Mouse (Mus musculus) bone marrow macrophage, adult 2 months (primary cell): ENCODE results near the gene Olfr291. TPM values are rescaled to one million over a fixed set of nuclear protein-coding genes. Genes with fewer than 3 reads are reported as not detected.

Experiments used
- H3K27ac ChIP-seq: 2 replicates; pipeline ENCODE4 v1.5.1; 2012; ENCODE audit warnings: low read depth, low read length; ENCODE audit not compliant: insufficient read depth
- H3K4me1 ChIP-seq: 2 replicates; pipeline ENCODE4 v1.6.1; 2012; ENCODE audit warnings: low read length; ENCODE audit not compliant: control insufficient read depth, insufficient read depth
- H3K4me3 ChIP-seq: 2 replicates; pipeline ENCODE4 v1.5.1; 2012; ENCODE audit warnings: mild to moderate bottlenecking, low read length, moderate library complexity; ENCODE audit not compliant: insufficient read depth
- CTCF ChIP-seq: IDR thresholded peaks from 2 replicates; pipeline ENCODE4 v1.5.1; 2012; ENCODE audit warnings: low read depth, mild to moderate bottlenecking, low read length, moderate library complexity
- POLR2A ChIP-seq: IDR thresholded peaks from 2 replicates; pipeline ENCODE4 v1.6.1; 2012; ENCODE audit warnings: mild to moderate bottlenecking, low read depth, low read length, borderline replicate concordance
- polyA plus RNA-seq: library from polyadenylated mRNA; stranded (reverse); fragments of >200 nt; gene quantifications from 2 replicates; pipeline ENCODE4 v1.2.4, GENCODE M21; 2012; ENCODE audit not compliant: missing spikeins, insufficient read depth, insufficient read length

Gene Olfr291
- not detected in 2 replicates for polyA plus RNA-seq

DNA sequence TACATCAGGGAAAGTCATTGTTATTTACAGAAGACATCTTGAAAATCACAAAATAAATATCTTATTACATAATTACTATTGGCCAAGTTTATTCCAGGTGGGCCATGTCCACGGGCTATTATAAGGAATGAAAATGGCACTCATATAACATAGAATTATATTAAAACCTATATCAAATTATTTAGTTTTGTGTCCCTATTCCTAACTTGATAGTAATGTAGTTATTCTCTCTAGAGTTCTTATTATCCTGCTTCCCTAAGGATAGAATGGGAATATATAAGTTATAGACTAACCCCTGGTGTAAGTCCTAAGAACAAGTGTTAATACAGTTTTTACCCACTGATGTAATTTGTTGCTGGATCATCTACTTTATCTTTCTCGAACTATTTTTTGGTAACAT lies at the start of gene Olfr291:
Gene Olfr291, plus strand, starts transcription at position 301 of the 400 bp plus-strand sequence.
- Histone ChIP-seq H3K27ac (no peak within 1 kb of the TSS), H3K4me3 (no peak within 1 kb of the TSS), H3K4me1 (no peaks in the 10 kb centered on the region)
- TF ChIP-seq POLR2A (no peak), CTCF (no peak)

DNA sequence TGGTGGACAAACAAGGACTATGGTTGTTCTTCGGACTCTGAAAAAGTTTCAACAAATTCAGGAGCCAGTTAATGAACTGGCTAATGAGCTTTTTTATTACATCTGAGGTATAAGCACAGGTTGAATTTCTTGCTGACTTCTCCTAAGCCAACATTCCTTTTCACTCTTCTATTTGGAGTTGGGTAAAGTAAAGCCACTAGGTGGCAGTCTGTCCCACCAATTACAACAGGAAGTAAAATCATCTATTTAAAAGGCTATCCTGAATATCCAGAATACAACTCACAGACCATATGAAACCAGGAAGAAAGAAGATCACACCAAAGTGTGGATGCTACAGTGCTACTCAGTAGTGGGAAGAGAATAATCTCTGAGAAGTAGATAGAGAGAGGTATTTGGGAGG lies 48.1 kb upstream of the Olfr291 start:
- no peaks in the 10 kb centered on the region for H3K4me1 ChIP-seq
- no peak overlapping the region for H3K27ac ChIP-seq
- no peak overlapping the region for H3K4me3 ChIP-seq
- TF ChIP-seq CTCF, result no peak
- TF ChIP-seq POLR2A, result no peak

DNA sequence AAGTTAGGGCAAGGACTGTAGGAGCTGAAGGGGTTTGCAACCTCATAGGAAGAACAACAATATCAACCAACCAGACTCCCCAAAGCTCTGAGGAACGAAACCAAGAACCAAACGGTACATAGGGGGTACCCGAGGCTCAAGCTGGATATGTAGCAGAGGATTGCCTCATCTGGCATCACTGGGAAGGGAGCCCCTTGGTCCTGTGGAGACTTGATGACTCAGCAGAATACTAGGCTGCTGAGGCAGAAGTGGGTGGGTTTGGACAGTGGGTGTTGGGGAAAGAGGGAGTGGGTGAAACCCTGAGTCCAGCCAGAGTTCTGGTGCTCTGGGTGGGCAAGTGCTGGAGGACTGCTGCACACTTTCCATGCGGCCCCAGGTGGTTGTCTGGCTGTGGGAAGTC lies 47.2 kb upstream of the Olfr291 start:
- H3K4me3 ChIP-seq, result no peak overlapping the region
- TF ChIP-seq CTCF, result no peak
- no peak for TF ChIP-seq POLR2A
- no peak overlapping the region for H3K27ac ChIP-seq
- H3K4me1 ChIP-seq, result no peaks in the 10 kb centered on the region

DNA sequence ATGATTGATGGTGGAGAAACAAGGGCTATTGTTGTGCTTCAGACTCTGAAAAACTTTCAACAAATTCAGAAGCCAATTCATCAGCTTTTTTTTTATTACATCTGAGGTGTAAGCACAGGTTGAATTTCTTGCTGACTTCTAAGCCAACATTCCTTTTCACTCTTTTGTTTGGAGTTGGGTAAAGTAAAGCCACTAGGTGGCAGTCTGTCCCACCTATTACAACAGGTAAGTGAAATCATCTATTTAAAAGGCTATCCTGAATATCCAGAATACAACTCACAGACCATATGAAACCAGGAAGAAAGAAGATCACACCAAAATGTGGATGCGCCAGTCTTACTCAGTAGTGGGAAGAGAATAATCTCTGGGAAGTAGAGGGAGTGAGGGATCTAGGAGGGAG lies 31.2 kb downstream of the Olfr291 start:
- H3K4me1 ChIP-seq, result no peaks in the 10 kb centered on the region
- H3K4me3 ChIP-seq, result no peak overlapping the region
- TF ChIP-seq POLR2A (no peak), CTCF (no peak)
- H3K27ac ChIP-seq, result no peak overlapping the region

Other genes starting within 250 kb of the Olfr291 start
- 4.2 and 4.7 TPM in 2 replicates for gene Fah, start 246.8 kb upstream of the Olfr291 start, polyA plus RNA-seq
- 195 and 199 TPM in 2 replicates for gene Zfand6, start 163.6 kb upstream of the Olfr291 start, polyA plus RNA-seq
- gene Vmn2r65, start 110.6 kb downstream of the Olfr291 start, polyA plus RNA-seq, result not detected in 2 replicates
- gene Vmn2r66, start 158.7 kb downstream of the Olfr291 start, polyA plus RNA-seq, result not detected in 2 replicates